Mouse (Mus musculus): ENCODE measurements around the gene Snx8. TPM values are rescaled to one million over a fixed set of nuclear protein-coding genes. Genes with fewer than 3 reads are reported as not detected.
A peak's percentile ranks its signal among the peaks of the same experiment; 100 is the strongest.
"Not testable (repeated sequence)": the region's sequence is repeated elsewhere in the genome, so short reads cannot be mapped to it uniquely, and the experiment has no call there.

The Snx8 gene
- polyA plus RNA-seq, 1 experiment from 2014 or later: 12.9 TPM

- no peaks in the 10 kb centered on the region for H3K36me3 ChIP-seq (ENCODE audit: control insufficient read depth, insufficient read depth, low read length)
Measured at GRCm38 (mm10) chr5:140375249-140375829, 13.7 kb downstream of the Snx8 start.

GRCm38 (mm10) chr5:140374226-140374625 lies 14.8 kb downstream of the Snx8 start:
- H3K4me1 ChIP-seq (ENCODE audit: control insufficient read depth, insufficient read depth, low read length): peaks cover 17% of the 10 kb centered on the region; the same call in 1 of the 2 replicates
- no peak overlapping the region for H3K4me3 ChIP-seq (ENCODE audit: low read length)
- no peak overlapping the region for H3K9ac ChIP-seq (ENCODE audit: low read depth, low read length)
- H3K27me3 ChIP-seq (ENCODE audit: control insufficient read depth, insufficient read depth, low read length): no peaks in the 10 kb centered on the region
- no peak overlapping the region for H3K4me2 ChIP-seq (replicated peaks; ENCODE audit: low read depth, low read length)
- H3K9me3 ChIP-seq (ENCODE audit: control insufficient read depth, low read length): no peaks in the 10 kb centered on the region
- no peaks in the 10 kb centered on the region for H3K36me3 ChIP-seq (ENCODE audit: control insufficient read depth, insufficient read depth, low read length)
- 13% methylated on average over 3 of the region's 3 CpGs for WGBS
- no peak for ATAC-seq (ENCODE audit: low FRiP score, low TSS enrichment)
- no peak overlapping the region for H3K27ac ChIP-seq (ENCODE audit: low read depth, low read length)

More at GRCm38 (mm10) chr5:140375249-140375829, 13.7 kb downstream of the Snx8 start:
- Histone ChIP-seq H3K4me3 (ENCODE audit: low read length) (no peak overlapping the region), H3K27me3 (ENCODE audit: control insufficient read depth, insufficient read depth, low read length) (no peaks in the 10 kb centered on the region), H3K9ac (ENCODE audit: low read depth, low read length) (no peak overlapping the region), H3K9me3 (ENCODE audit: control insufficient read depth, low read length) (no peaks in the 10 kb centered on the region), H3K27ac (ENCODE audit: low read depth, low read length) (no peak overlapping the region), H3K4me2 (replicated peaks; ENCODE audit: low read depth, low read length) (no peak overlapping the region), H3K4me1 (ENCODE audit: control insufficient read depth, insufficient read depth, low read length) (0 out of 2 replicates have a peak, but pooled peaks cover 8% of the 10 kb centered on the region)
- 86% methylated on average over 4 of the region's 4 CpGs for WGBS
- ATAC-seq (ENCODE audit: low FRiP score, low TSS enrichment): no peak

- no peak overlapping the region for H3K27ac ChIP-seq (ENCODE audit: low read depth, low read length)
- H3K9me3 ChIP-seq (ENCODE audit: control insufficient read depth, low read length): no peaks in the 10 kb centered on the region
- no peaks in the 10 kb centered on the region for H3K36me3 ChIP-seq (ENCODE audit: control insufficient read depth, insufficient read depth, low read length)
- ATAC-seq (ENCODE audit: low FRiP score, low TSS enrichment): no peak
- H3K9ac ChIP-seq (ENCODE audit: low read depth, low read length): no peak overlapping the region
- H3K4me1 ChIP-seq (ENCODE audit: control insufficient read depth, insufficient read depth, low read length): peaks cover 17% of the 10 kb centered on the region; the same call in 1 of the 2 replicates
- no peaks in the 10 kb centered on the region for H3K27me3 ChIP-seq (ENCODE audit: control insufficient read depth, insufficient read depth, low read length)
- no peak overlapping the region for H3K4me3 ChIP-seq (ENCODE audit: low read length)
- H3K4me2 ChIP-seq (replicated peaks; ENCODE audit: low read depth, low read length): no peak overlapping the region
- WGBS: 51% methylated on average over 2 of the region's 2 CpGs
Measured at GRCm38 (mm10) chr5:140373711-140374110, 15.4 kb downstream of the Snx8 start.

- 93% methylated on average over 3 of the region's 3 CpGs for WGBS
- ATAC-seq (ENCODE audit: low FRiP score, low TSS enrichment): no peak
- no peaks in the 10 kb centered on the region for H3K36me3 ChIP-seq (ENCODE audit: control insufficient read depth, insufficient read depth, low read length)
Measured at GRCm38 (mm10) chr5:140371671-140372070, 17.4 kb downstream of the Snx8 start.

GRCm38 (mm10) chr5:140370446-140371254 lies 18.4 kb downstream of the Snx8 start:
- Histone ChIP-seq H3K9ac (ENCODE audit: low read depth, low read length) (no peak overlapping the region), H3K4me1 (ENCODE audit: control insufficient read depth, insufficient read depth, low read length) (peaks cover 17% of the 10 kb centered on the region; the same call in 1 of the 2 replicates), H3K36me3 (ENCODE audit: control insufficient read depth, insufficient read depth, low read length) (no peaks in the 10 kb centered on the region), H3K4me3 (ENCODE audit: low read length) (no peak overlapping the region), H3K4me2 (replicated peaks; ENCODE audit: low read depth, low read length) (no peak overlapping the region), H3K27ac (ENCODE audit: low read depth, low read length) (no peak overlapping the region), H3K27me3 (ENCODE audit: control insufficient read depth, insufficient read depth, low read length) (no peaks in the 10 kb centered on the region), H3K9me3 (ENCODE audit: control insufficient read depth, low read length) (no peaks in the 10 kb centered on the region)
- WGBS: 70% methylated on average over 6 of the region's 6 CpGs
- no peak for ATAC-seq (ENCODE audit: low FRiP score, low TSS enrichment)

More at GRCm38 (mm10) chr5:140371671-140372070, 17.4 kb downstream of the Snx8 start:
- H3K27ac ChIP-seq (ENCODE audit: low read depth, low read length): no peak overlapping the region
- H3K4me3 ChIP-seq (ENCODE audit: low read length): no peak overlapping the region
- peaks cover 17% of the 10 kb centered on the region; the same call in 1 of the 2 replicates for H3K4me1 ChIP-seq (ENCODE audit: control insufficient read depth, insufficient read depth, low read length)
- no peak overlapping the region for H3K9ac ChIP-seq (ENCODE audit: low read depth, low read length)
- H3K4me2 ChIP-seq (replicated peaks; ENCODE audit: low read depth, low read length): no peak overlapping the region
- H3K9me3 ChIP-seq (ENCODE audit: control insufficient read depth, low read length): no peaks in the 10 kb centered on the region
- no peaks in the 10 kb centered on the region for H3K27me3 ChIP-seq (ENCODE audit: control insufficient read depth, insufficient read depth, low read length)

GRCm38 (mm10) chr5:140369466-140369865 lies 19.6 kb downstream of the Snx8 start:
- Histone ChIP-seq H3K4me3 (ENCODE audit: low read length) (no peak overlapping the region), H3K36me3 (ENCODE audit: control insufficient read depth, insufficient read depth, low read length) (no peaks in the 10 kb centered on the region), H3K27me3 (ENCODE audit: control insufficient read depth, insufficient read depth, low read length) (no peaks in the 10 kb centered on the region), H3K4me2 (replicated peaks; ENCODE audit: low read depth, low read length) (no peak overlapping the region), H3K9ac (ENCODE audit: low read depth, low read length) (no peak overlapping the region), H3K9me3 (ENCODE audit: control insufficient read depth, low read length) (no peaks in the 10 kb centered on the region), H3K27ac (ENCODE audit: low read depth, low read length) (peak overlapping the region; percentile 32; the same call in 1 of the 2 replicates), H3K4me1 (ENCODE audit: control insufficient read depth, insufficient read depth, low read length) (peaks cover 17% of the 10 kb centered on the region; the same call in 1 of the 2 replicates)
- WGBS: 48% methylated on average over 2 of the region's 2 CpGs
- peak; percentile 59 for ATAC-seq (ENCODE audit: low FRiP score, low TSS enrichment)

GRCm38 (mm10) chr5:140368926-140369325 lies 20.1 kb downstream of the Snx8 start:
- Histone ChIP-seq H3K27ac (ENCODE audit: low read depth, low read length) (no peak overlapping the region), H3K27me3 (ENCODE audit: control insufficient read depth, insufficient read depth, low read length) (no peaks in the 10 kb centered on the region)

GRCm38 (mm10) chr5:140368126-140368525 lies 20.9 kb downstream of the Snx8 start:
- H3K27me3 ChIP-seq (ENCODE audit: control insufficient read depth, insufficient read depth, low read length); H3K4me3 ChIP-seq (ENCODE audit: low read length); H3K4me2 ChIP-seq (replicated peaks; ENCODE audit: low read depth, low read length); H3K36me3 ChIP-seq (ENCODE audit: control insufficient read depth, insufficient read depth, low read length); H3K9me3 ChIP-seq (ENCODE audit: control insufficient read depth, low read length); ATAC-seq (ENCODE audit: low FRiP score, low TSS enrichment); H3K9ac ChIP-seq (ENCODE audit: low read depth, low read length); H3K27ac ChIP-seq (ENCODE audit: low read depth, low read length): not testable (repeated sequence)
- 87% methylated on average over 2 of the region's 2 CpGs for WGBS
- peaks cover 12% of the 10 kb centered on the region; the same call in 1 of the 2 replicates for H3K4me1 ChIP-seq (ENCODE audit: control insufficient read depth, insufficient read depth, low read length)

More at GRCm38 (mm10) chr5:140368926-140369325, 20.1 kb downstream of the Snx8 start:
- no peaks in the 10 kb centered on the region for H3K9me3 ChIP-seq (ENCODE audit: control insufficient read depth, low read length)
- H3K4me3 ChIP-seq (ENCODE audit: low read length): no peak overlapping the region
- H3K4me1 ChIP-seq (ENCODE audit: control insufficient read depth, insufficient read depth, low read length): peaks cover 12% of the 10 kb centered on the region; the same call in 1 of the 2 replicates
- WGBS: 87% methylated on average over 4 of the region's 4 CpGs
- H3K4me2 ChIP-seq (replicated peaks; ENCODE audit: low read depth, low read length): no peak overlapping the region
- H3K9ac ChIP-seq (ENCODE audit: low read depth, low read length): no peak overlapping the region
- no peak; the same call in 1 of the 2 replicates for ATAC-seq (ENCODE audit: low FRiP score, low TSS enrichment)
- no peaks in the 10 kb centered on the region for H3K36me3 ChIP-seq (ENCODE audit: control insufficient read depth, insufficient read depth, low read length)

- H3K27ac ChIP-seq (ENCODE audit: low read depth, low read length): no peak overlapping the region
- H3K9ac ChIP-seq (ENCODE audit: low read depth, low read length): no peak overlapping the region
- no peaks in the 10 kb centered on the region for H3K27me3 ChIP-seq (ENCODE audit: control insufficient read depth, insufficient read depth, low read length)
- H3K4me3 ChIP-seq (ENCODE audit: low read length): no peak overlapping the region
- 87% methylated on average over 5 of the region's 5 CpGs for WGBS
- peaks cover under 1% of the 10 kb centered on the region; the same call in 1 of the 2 replicates for H3K4me1 ChIP-seq (ENCODE audit: control insufficient read depth, insufficient read depth, low read length)
- H3K9me3 ChIP-seq (ENCODE audit: control insufficient read depth, low read length): 0 out of 2 replicates have a peak, but pooled peaks cover 3% of the 10 kb centered on the region
- H3K36me3 ChIP-seq (ENCODE audit: control insufficient read depth, insufficient read depth, low read length): no peaks in the 10 kb centered on the region; the same call in 1 of the 2 replicates
- H3K4me2 ChIP-seq (replicated peaks; ENCODE audit: low read depth, low read length): no peak overlapping the region
- ATAC-seq (ENCODE audit: low FRiP score, low TSS enrichment): no peak
Measured at GRCm38 (mm10) chr5:140364415-140364814, 24.6 kb downstream of the Snx8 start.
